Mouse (Mus musculus): Measurements from ENCODE around the gene Pcbd1.
"Not testable (repeated sequence)": the region's sequence is repeated elsewhere in the genome, so short reads cannot be mapped to it uniquely, and the experiment has no call there.

Gene Pcbd1

GRCm38 (mm10) chr10:61103564-61104114 is 14.5 kb downstream of the Pcbd1 start:
- no peak for DNase-seq

DNA sequence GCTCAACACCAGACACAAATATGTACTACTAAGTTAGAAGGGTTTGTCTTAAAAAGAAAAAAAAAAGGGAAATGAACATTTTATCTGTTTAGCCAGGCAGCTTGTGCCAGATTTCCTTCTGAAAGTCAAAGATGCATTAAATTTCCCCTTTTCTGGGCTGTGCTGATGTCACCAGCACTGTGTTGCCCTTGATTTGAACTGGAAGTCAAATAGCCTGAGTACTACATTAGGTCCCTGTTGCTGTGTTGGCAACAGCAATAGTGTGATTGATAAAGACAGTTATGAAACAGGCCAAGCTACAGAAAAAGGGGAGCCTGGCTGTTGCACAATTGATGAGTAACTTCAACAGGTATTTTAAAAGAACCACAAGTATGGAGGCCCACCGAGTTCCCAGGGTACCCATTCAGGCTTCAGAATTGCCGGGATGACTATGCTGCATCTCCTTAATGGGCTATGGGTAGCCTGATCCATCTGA is 25.2 kb downstream of the Pcbd1 start:
- no peak for DNase-seq

- not testable (repeated sequence) for DNase-seq
Observed at GRCm38 (mm10) chr10:61121732-61122131, 32.6 kb downstream of the Pcbd1 start.

GRCm38 (mm10) chr10:61123276-61123913 is 34.3 kb downstream of the Pcbd1 start:
- no peak for DNase-seq

GRCm38 (mm10) chr10:61124462-61124861 is 35.3 kb downstream of the Pcbd1 start:
- DNase-seq, result no peak

GRCm38 (mm10) chr10:61128701-61129365 is 39.7 kb downstream of the Pcbd1 start:
- no peak for DNase-seq

GRCm38 (mm10) chr10:61130959-61131358 is 41.8 kb downstream of the Pcbd1 start:
- DNase-seq, result no peak

DNA sequence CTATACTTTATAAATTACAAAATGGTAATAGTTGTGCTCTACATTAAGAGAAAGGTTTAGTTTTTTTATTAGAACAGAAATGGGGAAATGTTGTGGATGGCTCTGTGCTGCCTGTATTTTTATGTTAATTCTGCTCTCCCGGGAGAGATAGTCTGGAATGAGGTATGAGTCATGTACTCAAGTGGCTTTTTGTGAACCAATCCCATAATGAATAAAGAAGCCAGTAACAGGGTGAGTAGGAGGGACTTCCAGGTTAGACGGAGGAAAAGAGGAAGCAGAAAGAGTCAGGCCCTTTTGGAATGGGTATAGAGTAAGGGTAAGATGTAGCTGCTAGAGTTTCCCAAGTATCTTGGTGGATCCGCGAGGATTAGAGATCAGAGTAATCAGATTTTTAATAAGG is 44.9 kb downstream of the Pcbd1 start:
- no peak for DNase-seq

DNA sequence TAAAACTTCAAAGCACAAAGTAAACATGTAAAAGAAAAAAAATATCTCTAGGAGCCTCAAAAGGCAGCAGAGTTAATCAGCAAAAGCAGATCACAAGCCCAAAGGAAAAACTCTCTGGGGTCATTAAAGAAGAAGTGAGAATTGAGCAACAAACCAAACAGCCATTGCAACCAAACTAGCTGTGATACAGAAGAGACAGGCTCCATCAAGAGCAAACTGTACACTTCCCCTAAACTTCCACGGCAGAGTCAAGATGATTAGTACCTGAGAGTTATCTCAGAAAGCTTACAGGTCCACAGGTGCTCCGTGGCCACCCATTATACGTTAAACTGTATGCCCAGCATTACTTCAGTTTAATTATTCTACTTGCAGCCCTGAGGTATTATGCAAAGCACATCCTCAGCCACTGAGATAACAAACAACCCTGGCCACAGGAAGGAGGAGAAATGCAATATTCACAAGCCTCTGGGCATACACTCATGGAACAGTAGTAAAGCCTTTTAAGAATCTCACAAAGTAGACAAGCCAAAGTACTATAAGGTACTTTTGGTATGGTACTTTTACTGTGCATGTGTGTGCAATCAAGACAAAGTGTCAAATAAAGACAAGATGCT is 46.2 kb downstream of the Pcbd1 start:
- DNase-seq, result no peak

DNA sequence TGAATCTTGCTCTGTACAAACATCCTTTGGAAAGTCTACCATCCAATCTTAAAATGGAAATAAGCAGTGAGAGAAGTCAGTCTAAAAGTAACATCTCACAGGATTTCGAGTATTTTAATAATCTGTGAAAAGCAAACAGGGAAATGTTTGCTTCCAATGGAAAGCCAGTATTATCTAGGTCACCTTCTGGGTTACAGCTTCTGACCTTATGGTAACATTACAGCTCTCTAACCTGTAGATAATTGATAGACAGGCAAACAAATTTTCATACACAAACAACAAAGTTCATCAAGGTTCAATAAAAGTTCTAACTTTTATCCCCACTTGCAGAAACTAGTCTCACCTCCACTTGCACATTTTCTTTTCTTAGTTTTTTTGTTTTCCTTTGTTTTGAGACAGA is 48.4 kb downstream of the Pcbd1 start:
- DNase-seq, result no peak

DNA sequence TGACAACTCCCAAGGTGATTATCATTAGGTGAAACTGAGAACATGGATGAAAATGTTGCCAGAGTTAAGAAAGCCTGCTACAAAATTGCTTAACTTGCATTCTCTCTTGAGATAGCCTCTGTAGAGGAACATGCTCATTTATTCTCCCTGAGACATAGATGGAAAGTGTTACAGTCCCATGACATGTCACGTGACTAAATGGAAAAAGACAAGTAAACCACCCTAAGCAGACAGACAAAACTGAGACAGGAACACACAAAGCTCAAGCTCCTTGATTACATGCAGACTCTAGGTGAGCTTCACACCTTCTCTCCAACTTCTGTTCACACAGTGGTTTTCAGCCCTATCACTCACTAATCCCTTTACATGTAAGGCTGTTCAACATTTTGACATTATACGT is 54.2 kb downstream of the Pcbd1 start:
- no peak for DNase-seq
